Mouse (Mus musculus): Measurements from ENCODE around the gene Tlx3.

DNA sequence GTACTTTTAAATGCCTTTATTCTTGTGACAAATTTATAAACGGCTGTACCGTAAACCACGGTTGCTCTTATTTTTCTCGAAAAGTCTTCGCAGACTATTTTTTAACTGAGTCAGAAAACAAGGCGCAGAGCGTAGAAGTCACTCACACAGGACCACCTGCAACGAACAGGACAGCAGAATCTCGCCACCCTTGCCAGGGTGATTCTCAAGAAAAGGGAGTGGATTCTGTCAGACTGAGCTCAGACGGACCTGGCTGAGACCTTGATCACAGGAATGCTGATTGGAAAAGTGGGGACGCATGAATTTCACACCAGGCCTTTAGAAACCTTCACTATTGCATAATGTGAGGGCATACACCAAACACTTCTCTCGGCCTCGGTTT lies 6.3 kb downstream of the Tlx3 start:
- TF ChIP-seq FLI1 (IDR thresholded peaks at IDR 0.05; ENCODE audit: low read length) (no peak), GATA1 (IDR thresholded peaks at IDR 0.05; ENCODE audit: borderline replicate concordance, low read length) (no peak)

All from megakaryocyte, embryonic 14.5 days (primary cell).